Mouse (Mus musculus): ENCODE measurements around the gene Npm3. TPM values are rescaled to one million over a fixed set of nuclear protein-coding genes. Genes with fewer than 3 reads are reported as not detected.

Npm3 gene
- polyA plus RNA-seq (2021), result 71.3 TPM

- no peaks in the 10 kb centered on the region for H3K27me3 ChIP-seq
- in situ Hi-C loops (cut with MboI; ENCODE audit: low pct_unique_long_range_greater_than_20kb), result loop anchor here (5.0 to 10.0 kb wide), 2 partner anchors 177 to 525 kb away; no protein-coding TSS in a partner anchor
- POLR2A ChIA-PET, result interaction anchor here (0.8 kb wide), 1 partner anchor 176 kb away, joined by 3 read pairs; no protein-coding TSS in a partner anchor
- CTCF ChIA-PET, result interaction anchor here (1.3 to 1.6 kb wide), 2 partner anchors 176 kb away, joined by 3 to 6 read pairs; no protein-coding TSS in a partner anchor
- no peak for DNase-seq (ENCODE audit: low read depth, low spot score)
- ATAC-seq, result peak; percentile 59
- no peak for TF ChIP-seq CTCF (IDR thresholded peaks at IDR 0.05)
Observed at GRCm38 (mm10) chr19:45749243-45750043, at the start of gene Npm3. TSS of gene Npm3 (minus strand) at chr19:45749591.

- ATAC-seq (no peak), DNase-seq (ENCODE audit: low read depth, low spot score) (no peak)
- TF ChIP-seq CTCF (IDR thresholded peaks at IDR 0.05), result no peak
- H3K27me3 ChIP-seq, result no peaks in the 10 kb centered on the region
- POLR2A ChIA-PET, result no interaction called here
- CTCF ChIA-PET, result no interaction called here
- in situ Hi-C loops (cut with MboI; ENCODE audit: low pct_unique_long_range_greater_than_20kb), result no loop called here
Observed at GRCm38 (mm10) chr19:45796879-45797278, 47.5 kb upstream of the Npm3 start.

DNA sequence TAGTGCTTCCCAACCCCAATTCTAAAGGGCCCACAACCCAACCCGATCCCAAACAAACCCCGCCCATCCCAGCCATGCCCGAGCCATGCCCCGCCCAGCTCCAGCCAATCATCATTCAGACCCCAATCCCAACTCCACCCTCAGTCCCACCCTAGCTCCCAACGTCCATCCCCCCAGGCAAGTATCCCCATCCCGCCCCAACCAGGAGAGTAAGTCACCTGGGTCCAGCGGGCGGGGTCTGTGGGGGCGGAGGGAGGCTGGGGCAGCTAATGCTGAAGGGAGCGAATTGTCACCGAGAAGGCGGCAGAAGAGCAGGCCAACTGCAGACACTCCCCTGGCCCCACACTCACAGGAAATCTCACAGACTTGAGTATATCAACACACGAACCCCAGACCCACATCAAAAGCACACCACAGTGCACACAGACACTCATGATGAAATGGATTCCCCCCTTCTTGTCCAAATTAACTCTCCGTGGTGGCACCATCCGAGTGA is 46.7 kb upstream of the Npm3 start:
- POLR2A ChIA-PET, result interaction anchor here (0.7 to 0.8 kb wide), 2 partner anchors 16 to 80 kb away, joined by 3 read pairs; no protein-coding TSS in a partner anchor
- H3K27me3 ChIP-seq, result no peaks in the 10 kb centered on the region
- ATAC-seq, result no peak
- TF ChIP-seq CTCF (IDR thresholded peaks at IDR 0.05), result no peak
- CTCF ChIA-PET, result interaction anchor here (1.4 kb wide), 1 partner anchor 9 kb away, joined by 8 read pairs; no protein-coding TSS in a partner anchor
- in situ Hi-C loops (cut with MboI; ENCODE audit: low pct_unique_long_range_greater_than_20kb), result no loop called here
- DNase-seq (ENCODE audit: low read depth, low spot score), result no peak

DNA sequence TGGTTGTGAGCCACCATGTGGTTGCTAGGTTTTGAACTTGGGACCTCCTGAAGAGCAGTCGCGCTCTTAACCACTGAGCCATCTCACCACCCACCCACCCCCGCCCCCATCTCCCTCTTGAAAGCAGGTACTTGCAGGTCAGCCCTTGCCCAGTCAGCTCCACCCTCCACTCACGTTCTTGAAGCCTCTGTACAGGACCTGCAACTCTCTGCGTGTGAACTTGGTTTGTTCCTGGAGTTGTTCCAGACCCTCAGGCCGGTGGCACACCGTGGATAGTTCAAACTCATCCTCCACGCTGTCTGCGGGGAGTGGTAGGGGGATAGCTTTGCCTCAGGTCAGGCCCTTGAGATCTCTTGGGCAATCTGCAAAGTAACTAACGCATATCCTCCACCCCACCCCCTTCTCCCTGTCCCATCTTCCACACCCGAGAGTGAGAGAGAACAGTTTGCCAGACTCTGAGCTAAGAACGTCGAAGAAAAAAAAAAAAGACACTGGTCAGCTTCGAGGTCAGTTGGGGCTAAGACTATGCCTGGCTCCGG is 46.1 kb upstream of the Npm3 start:
- in situ Hi-C loops (cut with MboI; ENCODE audit: low pct_unique_long_range_greater_than_20kb), result no loop called here
- ATAC-seq, result no peak
- no peak for TF ChIP-seq CTCF (IDR thresholded peaks at IDR 0.05)
- ChIA-PET CTCF (interaction anchor here (0.7 to 1.4 kb wide), 2 partner anchors 10 to 31 kb away, joined by 3 to 8 read pairs; no protein-coding TSS in a partner anchor), POLR2A (interaction anchor here (0.7 to 0.8 kb wide), 2 partner anchors 16 to 79 kb away, joined by 3 read pairs; no protein-coding TSS in a partner anchor)
- no peak for DNase-seq (ENCODE audit: low read depth, low spot score)
- no peaks in the 10 kb centered on the region for H3K27me3 ChIP-seq

GRCm38 (mm10) chr19:45794718-45795117 is 45.3 kb upstream of the Npm3 start:
- POLR2A ChIA-PET, result no interaction called here
- in situ Hi-C loops (cut with MboI; ENCODE audit: low pct_unique_long_range_greater_than_20kb), result no loop called here
- no peaks in the 10 kb centered on the region for H3K27me3 ChIP-seq
- DNase-seq (ENCODE audit: low read depth, low spot score), result no peak
- no peak for TF ChIP-seq CTCF (IDR thresholded peaks at IDR 0.05)
- CTCF ChIA-PET, result interaction anchor here (0.7 kb wide), 1 partner anchor 32 kb away, joined by 3 read pairs; no protein-coding TSS in a partner anchor
- no peak for ATAC-seq

DNA sequence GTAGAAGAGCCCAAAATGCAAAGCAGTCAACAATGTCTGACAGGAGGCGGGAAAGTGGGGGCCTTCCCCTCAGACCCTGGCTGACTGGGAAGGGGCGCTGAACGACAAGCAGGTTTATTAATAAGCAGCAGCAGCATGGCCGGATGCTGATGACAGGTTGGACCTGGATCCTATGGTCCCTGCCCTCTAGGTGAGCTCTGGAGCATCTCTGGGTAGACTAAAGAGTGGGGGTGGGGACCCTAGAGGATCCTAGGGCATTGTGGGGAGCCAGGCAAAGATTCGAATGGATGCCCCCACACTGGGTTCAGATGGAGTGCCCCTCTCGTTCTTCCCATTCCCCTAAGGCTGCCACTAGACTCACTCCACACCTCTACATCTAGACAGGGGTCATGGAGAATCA is 43.0 kb upstream of the Npm3 start:
- ChIA-PET CTCF (no interaction called here), POLR2A (no interaction called here)
- DNase-seq (ENCODE audit: low read depth, low spot score) (no peak), ATAC-seq (no peak)
- TF ChIP-seq CTCF (IDR thresholded peaks at IDR 0.05), result no peak
- in situ Hi-C loops (cut with MboI; ENCODE audit: low pct_unique_long_range_greater_than_20kb), result no loop called here
- H3K27me3 ChIP-seq, result no peaks in the 10 kb centered on the region

DNA sequence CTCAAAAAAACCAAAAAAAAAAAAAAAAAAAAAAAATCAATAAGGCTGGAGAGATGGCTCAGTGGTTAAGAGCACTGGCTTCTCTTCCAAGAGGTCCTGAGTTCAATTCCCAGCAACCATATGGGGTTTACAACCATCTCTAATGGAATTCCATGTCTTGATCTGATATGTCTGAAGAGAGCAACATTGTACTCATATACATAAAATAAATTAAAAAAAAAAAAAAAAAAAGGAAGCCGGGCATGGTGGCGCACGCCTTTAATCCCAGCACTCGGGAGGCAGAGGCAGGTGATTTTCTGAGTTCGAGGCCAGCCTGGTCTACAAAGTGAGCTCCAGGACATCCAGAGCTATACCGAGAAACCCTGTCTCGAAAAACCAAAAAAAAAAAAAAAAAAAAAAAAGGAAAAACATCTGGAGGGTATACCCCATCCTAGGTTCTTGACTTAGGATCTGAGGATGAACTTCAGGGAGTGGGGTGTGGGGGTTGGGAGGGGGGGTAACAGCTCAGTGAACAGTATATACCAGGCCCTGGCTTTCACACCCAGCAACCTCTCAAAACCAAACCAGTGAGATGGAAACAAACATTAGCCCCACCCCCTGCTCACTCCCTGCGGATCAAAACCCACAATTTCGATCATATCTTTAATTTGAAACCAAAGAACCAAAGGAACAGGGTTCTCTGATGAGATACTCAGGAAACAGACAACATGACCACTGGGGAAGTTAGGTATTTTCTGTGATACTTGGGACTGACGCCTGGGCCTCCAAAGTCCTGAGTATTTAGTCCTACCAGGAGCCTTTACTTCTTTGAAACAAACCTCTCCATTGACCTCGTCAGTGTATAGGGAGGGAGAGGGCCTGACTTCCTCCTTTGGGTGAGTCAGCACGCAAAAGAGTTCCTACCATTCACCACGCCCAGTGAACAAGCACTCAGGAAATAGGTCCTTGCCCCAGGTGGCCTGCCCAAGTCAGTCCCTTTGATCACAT is 40.8 kb upstream of the Npm3 start:
- no peak for DNase-seq (ENCODE audit: low read depth, low spot score)
- ChIA-PET POLR2A (no interaction called here), CTCF (interaction anchor here (1.0 kb wide), 1 partner anchor 15 kb away, joined by 6 read pairs; no protein-coding TSS in a partner anchor)
- in situ Hi-C loops (cut with MboI; ENCODE audit: low pct_unique_long_range_greater_than_20kb), result no loop called here
- no peaks in the 10 kb centered on the region for H3K27me3 ChIP-seq
- ATAC-seq, result no peak
- no peak for TF ChIP-seq CTCF (IDR thresholded peaks at IDR 0.05)

GRCm38 (mm10) chr19:45789365-45789764 is 40.0 kb upstream of the Npm3 start:
- in situ Hi-C loops (cut with MboI; ENCODE audit: low pct_unique_long_range_greater_than_20kb), result no loop called here
- DNase-seq (ENCODE audit: low read depth, low spot score) (no peak), ATAC-seq (no peak)
- TF ChIP-seq CTCF (IDR thresholded peaks at IDR 0.05), result no peak
- POLR2A ChIA-PET, result no interaction called here
- H3K27me3 ChIP-seq, result no peaks in the 10 kb centered on the region
- CTCF ChIA-PET, result interaction anchor here (1.0 kb wide), 1 partner anchor 16 kb away, joined by 6 read pairs; no protein-coding TSS in a partner anchor

- POLR2A ChIA-PET, result interaction anchor here (0.9 kb wide), 1 partner anchor 115 kb away, joined by 3 read pairs; no protein-coding TSS in a partner anchor
Observed at GRCm38 (mm10) chr19:45788337-45788736, 38.9 kb upstream of the Npm3 start.

DNA sequence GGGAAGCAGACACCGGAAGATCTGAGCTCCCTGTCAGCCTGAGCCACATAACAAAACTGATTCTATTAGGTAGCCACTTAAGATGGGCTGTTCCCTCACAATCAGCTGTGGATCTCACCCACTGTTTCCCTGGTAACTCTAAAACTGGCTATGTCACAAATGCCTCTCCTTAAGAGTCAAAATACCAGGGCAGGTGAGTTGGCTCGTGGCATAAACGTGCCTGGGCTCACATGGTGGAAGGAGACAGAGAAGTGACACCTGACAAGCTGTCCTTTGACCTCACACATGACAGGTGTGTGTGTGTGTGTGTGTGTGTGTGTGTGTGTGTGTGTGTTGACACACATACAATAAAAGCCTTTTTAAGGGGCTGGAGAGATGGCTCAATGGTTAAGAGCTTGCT is 38.1 kb upstream of the Npm3 start:
- ChIA-PET POLR2A (interaction anchor here (0.6 kb wide), 1 partner anchor 662 kb away, joined by 4 read pairs; no protein-coding TSS in a partner anchor), CTCF (interaction anchor here (1.3 kb wide), 1 partner anchor 18 kb away, joined by 4 read pairs; no protein-coding TSS in a partner anchor)
- no peak for DNase-seq (ENCODE audit: low read depth, low spot score)
- no peaks in the 10 kb centered on the region for H3K27me3 ChIP-seq
- TF ChIP-seq CTCF (IDR thresholded peaks at IDR 0.05), result no peak
- in situ Hi-C loops (cut with MboI; ENCODE audit: low pct_unique_long_range_greater_than_20kb), result no loop called here
- ATAC-seq, result no peak

More at GRCm38 (mm10) chr19:45788337-45788736, 38.9 kb upstream of the Npm3 start:
- in situ Hi-C loops (cut with MboI; ENCODE audit: low pct_unique_long_range_greater_than_20kb), result no loop called here
- CTCF ChIA-PET, result no interaction called here
- TF ChIP-seq CTCF (IDR thresholded peaks at IDR 0.05), result no peak
- H3K27me3 ChIP-seq, result no peaks in the 10 kb centered on the region
- no peak for ATAC-seq
- DNase-seq (ENCODE audit: low read depth, low spot score), result no peak

All from Patski (cell line).